Mouse (Mus musculus): ENCODE data around the gene Ybx1. TPM values are rescaled to one million over a fixed set of nuclear protein-coding genes. Genes with fewer than 3 reads are reported as not detected.
A peak's percentile ranks its signal among the peaks of the same experiment; 100 is the strongest.

Ybx1 gene
- polyA plus RNA-seq, 1 experiment from 2014 or later: 330 TPM

GRCm38 (mm10) chr4:119297361-119297760 is 3.0 kb upstream of the Ybx1 start:
- Histone ChIP-seq H3K4me2 (replicated peaks; ENCODE audit: low read depth) (no peak overlapping the region), H3K9me3 (ENCODE audit: control insufficient read depth, low read length) (no peaks in the 10 kb centered on the region), H3K4me3 (ENCODE audit: low read depth, low read length) (no peak overlapping the region), H3K27ac (replicated peaks) (no peak overlapping the region), H3K4me1 (replicated peaks; ENCODE audit: control insufficient read depth, insufficient read depth) (0 out of 2 replicates have a peak, but pooled peaks cover 4% of the 10 kb centered on the region), H3K9ac (ENCODE audit: low read length) (no peak overlapping the region), H3K36me3 (ENCODE audit: control insufficient read depth, insufficient read depth, low read length) (no peaks in the 10 kb centered on the region), H3K27me3 (ENCODE audit: control insufficient read depth, insufficient read depth, low read length) (no peaks in the 10 kb centered on the region)
- DNase-seq (ENCODE audit: low spot score) (no peak), ATAC-seq (ENCODE audit: low FRiP score, low TSS enrichment) (no peak)
- TF ChIP-seq CTCF (IDR thresholded peaks at IDR 0.05; ENCODE audit: low read depth) (no peak), EP300 (optimal IDR thresholded peaks at IDR 0.05) (no peak)
- 53% methylated on average over 2 of the region's 2 CpGs for WGBS

DNA sequence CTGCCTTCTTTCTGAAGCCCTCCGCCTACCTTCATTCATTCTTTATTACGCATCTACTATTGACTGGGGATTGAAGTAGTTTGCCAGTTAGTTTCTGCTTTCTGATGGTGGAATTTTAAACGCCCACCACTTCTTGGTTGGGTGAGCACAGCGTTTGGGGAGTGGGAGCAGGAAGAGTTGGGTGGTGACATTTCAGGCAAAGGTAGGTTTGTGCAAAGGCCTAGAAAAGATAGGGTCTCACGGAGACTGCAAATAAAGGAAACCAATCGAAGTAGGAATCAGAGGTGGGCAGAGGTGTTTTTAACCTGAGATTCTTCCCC is 690 bp upstream of the Ybx1 start:
- H3K27ac ChIP-seq (replicated peaks): peak overlapping the region; percentile 89; the same call in 1 of the 2 replicates
- H3K36me3 ChIP-seq (ENCODE audit: control insufficient read depth, insufficient read depth, low read length): no peaks in the 10 kb centered on the region
- no peaks in the 10 kb centered on the region for H3K27me3 ChIP-seq (ENCODE audit: control insufficient read depth, insufficient read depth, low read length)
- H3K4me3 ChIP-seq (ENCODE audit: low read depth, low read length): peak overlapping the region; percentile 83
- H3K4me1 ChIP-seq (replicated peaks; ENCODE audit: control insufficient read depth, insufficient read depth): 0 out of 2 replicates have a peak, but pooled peaks cover 4% of the 10 kb centered on the region
- ATAC-seq (ENCODE audit: low FRiP score, low TSS enrichment): no peak
- WGBS: 7% methylated on average over 6 of the region's 6 CpGs
- TF ChIP-seq EP300 (optimal IDR thresholded peaks at IDR 0.05): no peak
- TF ChIP-seq CTCF (IDR thresholded peaks at IDR 0.05; ENCODE audit: low read depth): no peak
- H3K9me3 ChIP-seq (ENCODE audit: control insufficient read depth, low read length): no peaks in the 10 kb centered on the region
- no peak for DNase-seq (ENCODE audit: low spot score)
- peak overlapping the region; percentile 68 for H3K4me2 ChIP-seq (replicated peaks; ENCODE audit: low read depth)
- H3K9ac ChIP-seq (ENCODE audit: low read length): peak overlapping the region; percentile 83

GRCm38 (mm10) chr4:119293574-119294258 is 688 bp downstream of the Ybx1 start:
- peak overlapping the region; percentile 83 for H3K4me3 ChIP-seq (ENCODE audit: low read depth, low read length)
- TF ChIP-seq CTCF (IDR thresholded peaks at IDR 0.05; ENCODE audit: low read depth) (no peak), EP300 (optimal IDR thresholded peaks at IDR 0.05) (no peak)
- H3K27ac ChIP-seq (replicated peaks): peak overlapping the region; percentile 81
- DNase-seq (ENCODE audit: low spot score) (peak; percentile 61), ATAC-seq (ENCODE audit: low FRiP score, low TSS enrichment) (peak; percentile 25)
- no peaks in the 10 kb centered on the region for H3K36me3 ChIP-seq (ENCODE audit: control insufficient read depth, insufficient read depth, low read length)
- WGBS: under 1% methylated on average over 52 of the region's 80 CpGs
- H3K9ac ChIP-seq (ENCODE audit: low read length): peak overlapping the region; percentile 81
- H3K4me2 ChIP-seq (replicated peaks; ENCODE audit: low read depth): peak overlapping the region; percentile 90
- no peaks in the 10 kb centered on the region for H3K27me3 ChIP-seq (ENCODE audit: control insufficient read depth, insufficient read depth, low read length)
- no peaks in the 10 kb centered on the region for H3K9me3 ChIP-seq (ENCODE audit: control insufficient read depth, low read length)
- 0 out of 2 replicates have a peak, but pooled peaks cover 4% of the 10 kb centered on the region for H3K4me1 ChIP-seq (replicated peaks; ENCODE audit: control insufficient read depth, insufficient read depth)

DNA sequence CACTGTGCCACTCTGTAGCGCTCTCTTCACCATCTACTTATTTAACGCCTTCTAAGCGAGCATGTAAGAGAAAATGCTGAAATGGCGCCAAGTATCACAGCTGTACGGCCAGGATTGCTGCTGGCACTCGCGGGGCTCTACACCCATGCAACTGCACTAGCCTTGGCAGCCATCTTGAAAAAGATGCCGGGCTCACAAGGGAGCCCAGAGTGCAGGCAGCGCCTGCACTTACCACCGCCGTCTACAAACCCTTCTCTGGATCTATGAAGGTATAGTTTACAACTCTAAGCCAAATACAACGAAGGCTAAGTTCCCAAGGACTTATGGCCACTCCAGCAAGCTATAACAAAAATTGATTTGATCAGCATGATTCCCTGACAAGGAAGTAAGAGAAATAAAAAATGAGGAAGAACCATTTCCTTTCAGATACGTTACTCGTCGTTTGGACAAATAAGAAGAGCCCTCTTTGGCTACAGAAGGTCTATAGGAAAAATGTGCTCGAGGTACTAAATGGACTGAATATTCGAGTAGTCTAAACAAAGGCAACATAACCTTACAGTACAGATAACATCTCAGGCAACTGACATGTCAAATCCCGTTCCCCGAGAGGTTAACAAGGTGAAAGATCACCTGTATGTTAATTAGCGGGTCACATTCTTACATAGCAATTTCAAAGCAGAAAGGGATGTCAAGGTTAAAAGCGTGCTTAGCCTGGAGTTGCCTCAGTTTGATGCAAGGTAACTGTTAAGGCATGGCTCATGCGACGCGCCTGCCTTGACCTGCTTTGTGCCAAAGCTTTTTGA is 1.4 kb downstream of the Ybx1 start:
- under 1% methylated on average over 24 of the region's 24 CpGs for WGBS
- Histone ChIP-seq H3K4me2 (replicated peaks; ENCODE audit: low read depth) (peak overlapping the region; percentile 90), H3K9me3 (ENCODE audit: control insufficient read depth, low read length) (no peaks in the 10 kb centered on the region), H3K4me1 (replicated peaks; ENCODE audit: control insufficient read depth, insufficient read depth) (0 out of 2 replicates have a peak, but pooled peaks cover 4% of the 10 kb centered on the region), H3K27ac (replicated peaks) (peak overlapping the region; percentile 81), H3K4me3 (ENCODE audit: low read depth, low read length) (peak overlapping the region; percentile 83), H3K9ac (ENCODE audit: low read length) (peak overlapping the region; percentile 81), H3K27me3 (ENCODE audit: control insufficient read depth, insufficient read depth, low read length) (no peaks in the 10 kb centered on the region), H3K36me3 (ENCODE audit: control insufficient read depth, insufficient read depth, low read length) (no peaks in the 10 kb centered on the region)
- no peak for TF ChIP-seq CTCF (IDR thresholded peaks at IDR 0.05; ENCODE audit: low read depth)
- TF ChIP-seq EP300 (optimal IDR thresholded peaks at IDR 0.05): no peak
- ATAC-seq (ENCODE audit: low FRiP score, low TSS enrichment) (no peak), DNase-seq (ENCODE audit: low spot score) (peak; percentile 67)

DNA sequence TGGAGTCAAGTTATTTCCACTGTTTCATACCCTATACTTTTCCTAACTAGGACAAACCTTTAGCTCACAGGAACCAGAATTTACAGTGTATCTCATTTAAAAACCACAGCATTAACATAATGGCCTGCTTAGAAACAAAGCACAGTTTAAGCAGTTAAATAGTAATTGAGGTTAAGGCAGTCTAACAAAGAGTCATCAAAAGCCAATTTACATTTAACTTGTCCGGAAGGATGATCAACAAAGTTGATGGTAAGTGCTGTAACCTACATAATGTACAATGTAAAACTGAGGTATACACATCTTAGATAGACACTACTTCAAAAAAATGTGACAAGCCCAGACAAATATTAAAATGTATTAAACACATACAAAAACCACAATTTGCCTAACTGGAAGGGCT is 2.5 kb downstream of the Ybx1 start:
- Histone ChIP-seq H3K4me1 (replicated peaks; ENCODE audit: control insufficient read depth, insufficient read depth) (0 out of 2 replicates have a peak, but pooled peaks cover 4% of the 10 kb centered on the region), H3K9ac (ENCODE audit: low read length) (peak overlapping the region; percentile 81; the same call in 1 of the 2 replicates), H3K9me3 (ENCODE audit: control insufficient read depth, low read length) (no peaks in the 10 kb centered on the region), H3K4me2 (replicated peaks; ENCODE audit: low read depth) (peak overlapping the region; percentile 90), H3K27me3 (ENCODE audit: control insufficient read depth, insufficient read depth, low read length) (no peaks in the 10 kb centered on the region), H3K4me3 (ENCODE audit: low read depth, low read length) (peak overlapping the region; percentile 83; the same call in 1 of the 2 replicates), H3K36me3 (ENCODE audit: control insufficient read depth, insufficient read depth, low read length) (no peaks in the 10 kb centered on the region), H3K27ac (replicated peaks) (no peak overlapping the region)
- TF ChIP-seq EP300 (optimal IDR thresholded peaks at IDR 0.05) (no peak), CTCF (IDR thresholded peaks at IDR 0.05; ENCODE audit: low read depth) (no peak)
- ATAC-seq (ENCODE audit: low FRiP score, low TSS enrichment) (no peak), DNase-seq (ENCODE audit: low spot score) (no peak)
- WGBS: 67% methylated on average over 1 of the region's 1 CpGs
